Mouse (Mus musculus) brown adipose tissue, adult 24 weeks (tissue): ENCODE results near the gene Rpl19. TPM values are rescaled to one million over a fixed set of nuclear protein-coding genes. Genes with fewer than 3 reads are reported as not detected.

Experiments used
- H3K27ac ChIP-seq: fragments of 200-500 bp; replicated peaks from 2 replicates; pipeline ENCODE4 v1.5.1; 2012; ENCODE audit warnings: low read depth, mild to moderate bottlenecking, low read length
- H3K4me1 ChIP-seq: fragments of 200-500 bp; 2 replicates; pipeline ENCODE4 v1.6.1; 2012; ENCODE audit warnings: low read length, mixed read lengths; ENCODE audit not compliant: control insufficient read depth, insufficient read depth, insufficient read length
- H3K4me3 ChIP-seq: fragments of 200-500 bp; 2 replicates; pipeline ENCODE4 v1.5.1; 2012; ENCODE audit warnings: low read depth, mild to moderate bottlenecking, low read length, moderate library complexity; ENCODE audit not compliant: insufficient read depth
- polyA plus RNA-seq: library from polyadenylated mRNA; stranded (reverse); fragments of >200 nt; gene quantifications from 2 replicates; pipeline ENCODE4 v1.2.4, GENCODE M21; 2012; ENCODE audit not compliant: missing spikeins, insufficient read depth, insufficient read length

Gene Rpl19
- polyA plus RNA-seq, 1 experiment: 961 TPM

DNA sequence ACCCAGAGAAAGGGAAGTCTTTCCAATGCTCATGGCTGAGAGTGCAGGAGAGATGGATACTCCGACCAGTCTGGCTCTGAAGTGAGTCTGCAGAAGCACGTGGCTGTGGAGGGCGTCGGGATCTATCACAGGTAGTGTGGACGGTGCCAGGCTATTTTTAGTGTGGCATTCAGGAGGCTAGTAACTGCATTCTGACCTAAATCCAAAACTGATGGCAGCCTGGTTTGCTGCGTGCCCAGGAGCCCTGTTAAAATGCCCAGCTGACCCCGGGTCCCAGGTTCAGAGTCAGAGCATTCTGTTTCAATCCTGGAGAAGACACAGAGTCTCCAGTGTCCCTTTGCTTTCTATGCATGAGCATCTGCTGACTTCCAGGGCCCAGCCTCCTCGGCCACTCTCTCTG lies 50.6 kb downstream of the Rpl19 start:
- Histone ChIP-seq H3K4me3 (no peak overlapping the region), H3K4me1 (no peaks in the 10 kb centered on the region), H3K27ac (no peak overlapping the region)

Other genes starting within 250 kb of the Rpl19 start
- gene Rpl23, start 244.3 kb upstream of the Rpl19 start, polyA plus RNA-seq: 268 and 348 TPM in 2 replicates
- 56.3 and 58.1 TPM in 2 replicates for gene Lasp1, start 227.7 kb upstream of the Rpl19 start, polyA plus RNA-seq
- 0.59 and 2.0 TPM in 2 replicates for gene B230217C12Rik, start 185.9 kb upstream of the Rpl19 start, polyA plus RNA-seq
- gene Fbxo47, start 142.6 kb upstream of the Rpl19 start, polyA plus RNA-seq: 1.3 and 1.8 TPM in 2 replicates
- 0.38 and 0.55 TPM in 2 replicates for gene Plxdc1, start 40.3 kb upstream of the Rpl19 start, polyA plus RNA-seq
- gene Arl5c, start 30.5 kb upstream of the Rpl19 start, polyA plus RNA-seq: 0.87 TPM in 1 of 2 replicates, not detected in the other
- 2.6 and 3.4 TPM in 2 replicates for gene Cacnb1, start 3.7 kb upstream of the Rpl19 start, polyA plus RNA-seq
- 0.44 TPM in 1 of 2 replicates, not detected in the other for gene Stac2, start 26.8 kb downstream of the Rpl19 start, polyA plus RNA-seq
- 12.7 and 14.1 TPM in 2 replicates for gene Fbxl20, start 123.7 kb downstream of the Rpl19 start, polyA plus RNA-seq
- gene Med1, start 166.6 kb downstream of the Rpl19 start, polyA plus RNA-seq: 17.7 and 24.4 TPM in 2 replicates
- 14.2 and 15.0 TPM in 2 replicates for gene Cdk12, start 176.3 kb downstream of the Rpl19 start, polyA plus RNA-seq